In the genomic region with DNA sequence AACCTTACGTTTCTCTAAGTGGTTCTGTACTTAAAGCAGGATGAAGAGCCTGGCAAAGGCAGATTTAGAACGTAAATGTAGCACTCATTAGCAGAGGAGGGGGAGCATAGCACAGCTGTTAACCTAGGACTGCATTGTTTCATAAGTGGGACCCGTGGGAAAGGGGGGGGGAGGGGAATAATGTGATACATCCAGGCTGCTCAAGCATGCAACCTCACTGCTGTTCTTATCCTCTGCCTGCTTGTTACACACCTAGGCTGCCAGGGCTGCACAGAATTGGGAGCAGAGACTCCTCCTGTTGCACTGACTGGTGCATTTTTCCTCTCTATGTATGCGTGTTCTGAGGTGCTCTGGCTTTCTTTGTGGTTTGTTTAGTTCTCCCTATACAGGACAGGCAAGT, we compare ENCODE assay signal across 13 mouse cellular contexts.
A peak's percentile ranks its signal among the peaks of the same experiment; 100 is the strongest.
DNase-seq lines count a peak whose midpoint lies in the region; ATAC-seq lines count a peak whose summit lies in the region.
"Had no signal": no experiment of that assay in that cellular context is flagged by ENCODE, and none has a peak within 500 bp of the region (broad histone marks: within the 10 kb centered on the region; RNA-seq: fewer than 3 reads in every experiment).

No protein-coding gene starts in this region.

- H3K36me3 ChIP-seq in embryonic facial prominence, embryonic 11.5 days (replicated peaks; ENCODE audit: control insufficient read depth, insufficient read depth, low read depth, low read length): no peaks in the 10 kb centered on the region
- no peaks in the 10 kb centered on the region for H3K36me3 ChIP-seq in hindbrain, embryonic 11.5 days (ENCODE audit: control insufficient read depth, insufficient read depth, low read length)
- no peaks in the 10 kb centered on the region for H3K36me3 ChIP-seq in midbrain, embryonic 16.5 days (ENCODE audit: control insufficient read depth, insufficient read depth, low read length)
- H3K36me3 ChIP-seq: limb, embryonic 13.5 days had no signal

- H3K4me2 ChIP-seq in embryonic facial prominence, embryonic 11.5 days (ENCODE audit: low read depth, low read length): no peak overlapping the region
- H3K4me2 ChIP-seq in hindbrain, embryonic 11.5 days (replicated peaks; ENCODE audit: low read depth, low read length): no peak overlapping the region
- H3K4me2 ChIP-seq in midbrain, embryonic 16.5 days (ENCODE audit: low read length): no peak overlapping the region
- H3K4me2 ChIP-seq: limb, embryonic 13.5 days had no signal

- 40% methylated on average over 4 of the region's 4 CpGs for WGBS in embryonic facial prominence, embryonic 11.5 days
- WGBS in hindbrain, embryonic 11.5 days: 55% methylated on average over 4 of the region's 4 CpGs
- WGBS in midbrain, embryonic 16.5 days: 33% methylated on average over 4 of the region's 4 CpGs

- H3K27me3 ChIP-seq in embryonic facial prominence, embryonic 11.5 days (ENCODE audit: control insufficient read depth, insufficient read depth, low read length): no peaks in the 10 kb centered on the region
- H3K27me3 ChIP-seq in hindbrain, embryonic 11.5 days (ENCODE audit: control insufficient read depth, insufficient read depth, low read length): no peaks in the 10 kb centered on the region
- no peaks in the 10 kb centered on the region for H3K27me3 ChIP-seq in midbrain, embryonic 16.5 days (ENCODE audit: control insufficient read depth, insufficient read depth, low read depth, low read length)
- H3K27me3 ChIP-seq: limb, embryonic 13.5 days had no signal

- no peak overlapping the region for H3K4me3 ChIP-seq in embryonic facial prominence, embryonic 11.5 days (ENCODE audit: low read depth, low read length)
- no peak overlapping the region for H3K4me3 ChIP-seq in hindbrain, embryonic 11.5 days (ENCODE audit: low read depth, low read length)
- no peak overlapping the region for H3K4me3 ChIP-seq in midbrain, embryonic 16.5 days (ENCODE audit: low read depth, low read length)
- H3K4me3 ChIP-seq: limb, embryonic 13.5 days had no signal

- no peaks in the 10 kb centered on the region for H3K9me3 ChIP-seq in embryonic facial prominence, embryonic 11.5 days (replicated peaks; ENCODE audit: control insufficient read depth, low read length)
- no peaks in the 10 kb centered on the region for H3K9me3 ChIP-seq in hindbrain, embryonic 11.5 days (ENCODE audit: control insufficient read depth, low read length)
- no peaks in the 10 kb centered on the region for H3K9me3 ChIP-seq in midbrain, embryonic 16.5 days (replicated peaks; ENCODE audit: control insufficient read depth, low read length, poor library complexity, severe bottlenecking)
- H3K9me3 ChIP-seq: limb, embryonic 13.5 days had no signal

- DNase-seq in embryo, embryonic 11 days: peak; percentile 20
- no peak for DNase-seq in embryonic facial prominence, embryonic 11.5 days (ENCODE audit: low spot score)
- peak; percentile 23 for DNase-seq in hindbrain, embryonic 11.5 days (ENCODE audit: low spot score)
- DNase-seq in ovary, postnatal 10 days (ENCODE audit: low spot score): no peak
- no peak for DNase-seq in adrenal gland, postnatal 4 days (ENCODE audit: low spot score in 2 of 2)
- no peak for DNase-seq in cerebellum, adult 11-12 months
- DNase-seq: adrenal gland, adult 8-10 months; gastrocnemius, postnatal 14 days; kidney, adult 2 months; lung, adult 2 months; spleen, adult 18-20 months had no signal

- H3K9ac ChIP-seq in embryonic facial prominence, embryonic 11.5 days (replicated peaks; ENCODE audit: low read length): no peak overlapping the region
- H3K9ac ChIP-seq in hindbrain, embryonic 11.5 days (ENCODE audit: low read depth, low read length): no peak overlapping the region
- H3K9ac ChIP-seq in midbrain, embryonic 16.5 days (ENCODE audit: low read depth, low read length): no peak overlapping the region
- H3K9ac ChIP-seq: limb, embryonic 13.5 days had no signal

- no peaks in the 10 kb centered on the region for H3K4me1 ChIP-seq in embryonic facial prominence, embryonic 11.5 days (ENCODE audit: control insufficient read depth, insufficient read depth, low read length)
- H3K4me1 ChIP-seq in hindbrain, embryonic 11.5 days (replicated peaks; ENCODE audit: control insufficient read depth, insufficient read depth, low read length): no peaks in the 10 kb centered on the region
- H3K4me1 ChIP-seq in midbrain, embryonic 16.5 days (ENCODE audit: control insufficient read depth, insufficient read depth, low read length): peaks cover 2% of the 10 kb centered on the region; the same call in 1 of the 2 replicates

- H3K27ac ChIP-seq in embryonic facial prominence, embryonic 11.5 days (replicated peaks; ENCODE audit: low read depth, low read length): no peak overlapping the region
- H3K27ac ChIP-seq in hindbrain, embryonic 11.5 days (ENCODE audit: low read depth, low read length): no peak overlapping the region
- H3K27ac ChIP-seq in midbrain, embryonic 16.5 days (ENCODE audit: low read length): no peak overlapping the region
- H3K27ac ChIP-seq: limb, embryonic 13.5 days had no signal

- ATAC-seq in embryonic facial prominence, embryonic 11.5 days (replicated peaks; ENCODE audit: insufficient number of reproducible peaks, low FRiP score, low TSS enrichment, low read depth): 0 out of 2 replicates have a peak, but pooled peaks have one; percentile 65
- ATAC-seq in hindbrain, embryonic 11.5 days (ENCODE audit: low FRiP score): peak; percentile 83
- ATAC-seq in midbrain, embryonic 16.5 days: peak; percentile 61; the same call in 1 of the 2 replicates

Comparison
In these comparisons a context has a peak if more than half of its experiments do, and no peak if none do; other contexts are left out.
1. DNase-seq: peak in embryo, embryonic 11 days (single experiment) and hindbrain, embryonic 11.5 days (single experiment); none in embryonic facial prominence, embryonic 11.5 days (single experiment), ovary, postnatal 10 days (single experiment), adrenal gland, postnatal 4 days (0 of 2) and cerebellum, adult 11-12 months (single experiment).
2. Peak in every context shown above with its lines, with median percentiles within 50 percentile points of each other: ATAC-seq.